Mouse (Mus musculus) CH12.LX (cell line): ENCODE data around the gene Gm9857. TPM values are rescaled to one million over a fixed set of nuclear protein-coding genes. Genes with fewer than 3 reads are reported as not detected.

ENCODE experiments used
- DNase-seq: peaks from one replicate; pipeline ENCODE4 v3.0.0-alpha.2; 2013; ENCODE audit errors: extremely low read depth
- H3K27ac ChIP-seq: 2 replicates; pipeline ENCODE4 v1.5.1; 2012; ENCODE audit warnings: low read depth, mild to moderate bottlenecking, control low read depth, moderate library complexity; ENCODE audit not compliant: insufficient read depth
- H3K27me3 ChIP-seq: replicated peaks from 2 replicates; pipeline ENCODE3; 2012; ENCODE audit warnings: inconsistent platforms
- H3K36me3 ChIP-seq, 2 experiments: replicated peaks in 1 of 2; 2 replicates each; pipeline versions ENCODE3 to v1.6.1; 2012; ENCODE audit warnings: inconsistent platforms in 1 of 2, low read length in 1 of 2, mild to moderate bottlenecking in 1 of 2, mixed read lengths in 1 of 2, moderate library complexity in 1 of 2; ENCODE audit not compliant: control insufficient read depth in 1 of 2, insufficient read depth in 1 of 2
- H3K4me1 ChIP-seq, 2 experiments: 2 replicates each; pipeline ENCODE4 v1.6.1; 2012; ENCODE audit warnings: inconsistent platforms in 1 of 2, moderate library complexity in 1 of 2; ENCODE audit not compliant: insufficient read depth in 2 of 2, control insufficient read depth in 1 of 2
- H3K4me2 ChIP-seq: 2 replicates; pipeline ENCODE4 v1.6.1; 2012; ENCODE audit warnings: low read depth, mild to moderate bottlenecking, control low read depth; ENCODE audit not compliant: poor library complexity, insufficient read depth, severe bottlenecking
- H3K4me3 ChIP-seq, 3 experiments: fragments of 150-350 bp in 1 of 3; sonication (generic) in 1 of 3; replicated peaks in 1 of 3; 2 replicates each; pipeline versions ENCODE3 to v1.5.1; 2011 to 2012; ENCODE audit warnings: low read depth in 2 of 3, low read length in 2 of 3, mild to moderate bottlenecking in 2 of 3, moderate library complexity in 2 of 3, control low read depth in 1 of 3, improper control_type of control experiment in 1 of 3, inconsistent platforms in 1 of 3, mixed read lengths in 1 of 3; ENCODE audit not compliant: poor library complexity in 1 of 3
- H3K79me2 ChIP-seq: replicated peaks from 2 replicates; pipeline ENCODE4 v1.6.1; 2012; ENCODE audit warnings: mild to moderate bottlenecking, moderate library complexity; ENCODE audit not compliant: control insufficient read depth, poor library complexity, insufficient read depth, severe bottlenecking; ENCODE audit errors: extremely low read depth
- H3K9ac ChIP-seq: 2 replicates; pipeline ENCODE4 v1.6.1; 2012; ENCODE audit warnings: low read depth, mild to moderate bottlenecking, control low read depth, moderate library complexity; ENCODE audit not compliant: insufficient read depth
- H3K9me3 ChIP-seq: replicated peaks from 2 replicates; pipeline ENCODE3; 2012; ENCODE audit warnings: low read length, inconsistent platforms, mixed read lengths
- CHD1 ChIP-seq: IDR thresholded peaks from 2 replicates; pipeline ENCODE4 v1.6.1; 2012; ENCODE audit warnings: low read depth, low read length, improper control_type of control experiment, inconsistent platforms
- ELF1 ChIP-seq: IDR thresholded peaks from 2 replicates; pipeline ENCODE4 v1.6.1; 2014; ENCODE audit warnings: low read depth, mild to moderate bottlenecking, inconsistent platforms, low read length, improper control_type of control experiment
- NELFE ChIP-seq: IDR thresholded peaks from 2 replicates; pipeline ENCODE4 v1.6.1; 2011; ENCODE audit warnings: low read depth, low read length, improper control_type of control experiment
- RCOR1 ChIP-seq: conservative IDR thresholded peaks from 2 replicates; pipeline ENCODE4 v1.6.1; 2012; ENCODE audit warnings: low read depth, mild to moderate bottlenecking, inconsistent platforms, low read length, improper control_type of control experiment
- SIN3A ChIP-seq: IDR thresholded peaks from 2 replicates; pipeline ENCODE4 v1.6.1; 2012; ENCODE audit warnings: low read length, improper control_type of control experiment, inconsistent platforms
- TBP ChIP-seq: conservative IDR thresholded peaks from 2 replicates; pipeline ENCODE4 v1.6.1; 2011; ENCODE audit warnings: low read depth, low read length, improper control_type of control experiment
- dilution Hi-C: fragments of 300-500 bp; cut with MboI; formaldehyde crosslinking; loops from 2 replicates; pipeline ENCODE4 v1.14.3; 2020; ENCODE audit warnings: low sequenced_read_pairs; ENCODE audit not compliant: extremely low pct_unique_long_range_greater_than_20kb, extremely low pct_ligation_motif_present
- in situ Hi-C: fragments of 300-500 bp; cut with MboI; formaldehyde crosslinking; loops from 3 replicates; pipeline ENCODE4 v1.14.3; 2019; ENCODE audit warnings: low sequenced_read_pairs, low pct_ligation_motif_present, low pct_unique_long_range_greater_than_20kb, mixed read lengths
- polyA plus RNA-seq: library from polyadenylated mRNA; unstranded; fragments of >175 nt; gene quantifications from 2 replicates; pipeline ENCODE4 v1.2.1, GENCODE M21; 2012; ENCODE audit warnings: low read depth; ENCODE audit not compliant: insufficient read length
- total RNA-seq, 2 experiments: library from RNA; depleted of rRNA; stranded (reverse); fragments of 300-350 nt in 1 of 2; fragments of >200 nt in 1 of 2; gene quantifications; 2 replicates each; pipeline ENCODE4 v1.2.3; 2012 to 2014

Gene Gm9857
- total and polyA plus RNA-seq, 3 experiments: not detected

DNA sequence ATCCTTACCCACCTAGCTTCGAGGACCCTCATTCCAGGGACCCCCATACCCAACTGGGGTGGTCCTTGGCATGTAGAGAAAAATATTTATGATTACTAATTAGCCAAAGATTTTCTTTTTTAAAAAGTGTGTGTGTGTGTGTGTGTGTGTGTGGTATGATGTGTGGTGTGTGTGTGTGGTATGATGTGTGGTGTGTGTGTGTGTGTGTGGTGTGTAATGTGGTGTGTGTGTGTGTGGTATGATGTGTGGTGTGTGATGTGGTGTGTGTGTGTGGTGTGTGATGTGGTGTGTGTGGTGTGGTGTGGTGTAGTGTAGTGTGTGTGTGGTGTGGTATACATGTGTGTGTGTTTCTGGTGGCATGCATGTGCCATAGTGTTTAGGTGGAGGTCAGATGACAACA is 48.2 kb downstream of the Gm9857 start:
- H3K27me3 ChIP-seq: no peaks in the 10 kb centered on the region
- no peak overlapping the region for H3K4me2 ChIP-seq
- no peak overlapping the region for H3K9ac ChIP-seq
- H3K9me3 ChIP-seq: no peaks in the 10 kb centered on the region
- in situ Hi-C loops (no loop called here), dilution Hi-C loops (no loop called here)
- no peak overlapping the region for H3K4me3 ChIP-seq
- H3K27ac ChIP-seq: no peak overlapping the region
- no peaks in the 10 kb centered on the region for H3K79me2 ChIP-seq
- H3K4me1 ChIP-seq: peaks cover 5 to 26% of the 10 kb centered on the region in 2 experiments; a peak in 3 of 4 replicates
- no peaks in the 10 kb centered on the region for H3K36me3 ChIP-seq
- no peak for DNase-seq
- TF ChIP-seq NELFE: no peak
- no peak for TF ChIP-seq SIN3A
- no peak for TF ChIP-seq CHD1
- TF ChIP-seq ELF1: no peak
- no peak for TF ChIP-seq RCOR1
- TF ChIP-seq TBP: no peak

Other genes starting within 250 kb of the Gm9857 start
- gene Gpsm2, start 218.1 kb downstream of the Gm9857 start, total RNA-seq (2012; rRNA removed): 8.5 and 9.7 TPM in 2 replicates
- gene Gpsm2, start 218.1 kb downstream of the Gm9857 start, total RNA-seq (2014; rRNA removed): 10.4 TPM in 2 replicates
- 7.5 and 11.2 TPM in 2 replicates for gene Gpsm2, start 218.1 kb downstream of the Gm9857 start, polyA plus RNA-seq
- gene Aknad1, start 200.8 kb downstream of the Gm9857 start, total RNA-seq (2012; rRNA removed): not detected in 2 replicates
- gene Aknad1, start 200.8 kb downstream of the Gm9857 start, total RNA-seq (2014; rRNA removed): not detected in 2 replicates
- not detected in 2 replicates for gene Aknad1, start 200.8 kb downstream of the Gm9857 start, polyA plus RNA-seq
- gene Stxbp3, start 99.9 kb downstream of the Gm9857 start, total RNA-seq (2012; rRNA removed): 14.5 and 21.5 TPM in 2 replicates
- gene Stxbp3, start 99.9 kb downstream of the Gm9857 start, total RNA-seq (2014; rRNA removed): 14.4 and 16.7 TPM in 2 replicates
- gene Stxbp3, start 99.9 kb downstream of the Gm9857 start, polyA plus RNA-seq: 12.1 and 16.7 TPM in 2 replicates
- 0.42 and 0.81 TPM in 2 replicates for gene Fndc7, start 50.4 kb downstream of the Gm9857 start, total RNA-seq (2012; rRNA removed)
- gene Fndc7, start 50.4 kb downstream of the Gm9857 start, total RNA-seq (2014; rRNA removed): 1.1 TPM in 2 replicates
- gene Fndc7, start 50.4 kb downstream of the Gm9857 start, polyA plus RNA-seq: 0.57 and 0.61 TPM in 2 replicates
- 42.6 and 47.4 TPM in 2 replicates for gene Prpf38b, start 28.7 kb downstream of the Gm9857 start, total RNA-seq (2012; rRNA removed)
- 42.9 and 55.9 TPM in 2 replicates for gene Prpf38b, start 28.7 kb downstream of the Gm9857 start, total RNA-seq (2014; rRNA removed)
- gene Prpf38b, start 28.7 kb downstream of the Gm9857 start, polyA plus RNA-seq: 177 and 193 TPM in 2 replicates
- gene Henmt1, start 572 bp downstream of the Gm9857 start, total RNA-seq (2012; rRNA removed): not detected in 2 replicates
- gene Henmt1, start 572 bp downstream of the Gm9857 start, total RNA-seq (2014; rRNA removed): not detected in 2 replicates
- gene Henmt1, start 572 bp downstream of the Gm9857 start, polyA plus RNA-seq: 0.45 TPM in 1 of 2 replicates, not detected in the other
- 2.6 and 2.8 TPM in 2 replicates for gene Fam102b, start 87.2 kb upstream of the Gm9857 start, total RNA-seq (2012; rRNA removed)
- 6.2 and 7.1 TPM in 2 replicates for gene Fam102b, start 87.2 kb upstream of the Gm9857 start, total RNA-seq (2014; rRNA removed)
- 3.6 and 4.3 TPM in 2 replicates for gene Fam102b, start 87.2 kb upstream of the Gm9857 start, polyA plus RNA-seq
- gene Slc25a54, start 140.0 kb upstream of the Gm9857 start, total RNA-seq (2012; rRNA removed): not detected in 2 replicates
- not detected in 2 replicates for gene Slc25a54, start 140.0 kb upstream of the Gm9857 start, total RNA-seq (2014; rRNA removed)
- not detected in 2 replicates for gene Slc25a54, start 140.0 kb upstream of the Gm9857 start, polyA plus RNA-seq
- not detected in 2 replicates for gene Slc25a24, start 182.7 kb upstream of the Gm9857 start, total RNA-seq (2012; rRNA removed)
- 0.08 TPM in 1 of 2 replicates, not detected in the other for gene Slc25a24, start 182.7 kb upstream of the Gm9857 start, total RNA-seq (2014; rRNA removed)
- not detected in 2 replicates for gene Slc25a24, start 182.7 kb upstream of the Gm9857 start, polyA plus RNA-seq